In genomic region chr11:69218661-69219060, GRCm38 (mm10) we compare ENCODE assay signal across 36 mouse cellular contexts. TPM values are rescaled to one million over a fixed set of nuclear protein-coding genes. Genes with fewer than 3 reads are reported as not detected.
"Had no signal": no experiment of that assay in that cellular context is flagged by ENCODE, and none has a peak within 500 bp of the region (broad histone marks: within the 10 kb centered on the region; RNA-seq: fewer than 3 reads in every experiment).

No protein-coding gene starts in this region.

- DNase-seq: left cerebral cortex, postnatal 4 days; liver, embryonic 13.5 days; liver, postnatal 0 days; lung, adult 18-20 months; lung, adult 2 months; lung, embryonic 14.5 days; lung, postnatal 10 days; lung, postnatal 14 days; lung, postnatal 36 days; lung, postnatal 4 days; midbrain, embryonic 14.5 days had no signal

- H3K36me3 ChIP-seq: limb, embryonic 10.5 days; limb, embryonic 12.5 days; limb, embryonic 13.5 days; limb, embryonic 15.5 days; liver, embryonic 12.5 days; liver, embryonic 13.5 days; liver, embryonic 15.5 days; lung, embryonic 15.5 days; midbrain, embryonic 10.5 days; midbrain, embryonic 12.5 days; midbrain, embryonic 13.5 days; midbrain, embryonic 15.5 days; neural tube, embryonic 12.5 days had no signal

- ATAC-seq: liver, embryonic 12.5 days; liver, postnatal 0 days; lung, postnatal 0 days; midbrain, embryonic 13.5 days; midbrain, embryonic 15.5 days; midbrain, embryonic 16.5 days had no signal

- H3K4me2 ChIP-seq: limb, embryonic 12.5 days; limb, embryonic 13.5 days; limb, embryonic 15.5 days; liver, embryonic 12.5 days; liver, embryonic 13.5 days; liver, embryonic 15.5 days; lung, embryonic 14.5 days; lung, embryonic 15.5 days; midbrain, embryonic 11.5 days; midbrain, embryonic 12.5 days; midbrain, embryonic 13.5 days; midbrain, embryonic 15.5 days; neural tube, embryonic 12.5 days had no signal

- H3K27ac ChIP-seq: limb, embryonic 10.5 days; limb, embryonic 12.5 days; limb, embryonic 13.5 days; limb, embryonic 15.5 days; liver, embryonic 12.5 days; liver, embryonic 13.5 days; liver, embryonic 14.5 days; liver, embryonic 15.5 days; lung, embryonic 15.5 days; macrophage; midbrain, embryonic 10.5 days; midbrain, embryonic 12.5 days; midbrain, embryonic 13.5 days; midbrain, embryonic 15.5 days; neural tube, embryonic 12.5 days had no signal

- H3K4me3 ChIP-seq: limb, embryonic 10.5 days; limb, embryonic 12.5 days; limb, embryonic 13.5 days; limb, embryonic 15.5 days; liver, embryonic 12.5 days; liver, embryonic 13.5 days; liver, embryonic 15.5 days; lung, embryonic 15.5 days; megakaryocyte, embryonic 14.5 days; midbrain, embryonic 10.5 days; midbrain, embryonic 12.5 days; midbrain, embryonic 13.5 days; midbrain, embryonic 15.5 days; myocyte; neural tube, embryonic 12.5 days had no signal

- H3K4me1 ChIP-seq: limb, embryonic 12.5 days; limb, embryonic 13.5 days; limb, embryonic 15.5 days; liver, embryonic 12.5 days; liver, embryonic 13.5 days; liver, embryonic 15.5 days; lung, embryonic 15.5 days; megakaryocyte, embryonic 14.5 days; midbrain, embryonic 10.5 days; midbrain, embryonic 12.5 days; midbrain, embryonic 13.5 days; midbrain, embryonic 15.5 days; neural tube, embryonic 12.5 days had no signal

- H3K9ac ChIP-seq: limb, embryonic 12.5 days; limb, embryonic 15.5 days; liver, embryonic 12.5 days; liver, embryonic 13.5 days; liver, embryonic 14.5 days; liver, embryonic 15.5 days; liver, postnatal 0 days; lung, embryonic 14.5 days; lung, embryonic 15.5 days; midbrain, embryonic 12.5 days; midbrain, embryonic 13.5 days; midbrain, embryonic 15.5 days; neural tube, embryonic 12.5 days had no signal

- H3K9me3 ChIP-seq: limb, embryonic 10.5 days; limb, embryonic 12.5 days; limb, embryonic 13.5 days; limb, embryonic 15.5 days; liver, embryonic 12.5 days; liver, embryonic 13.5 days; liver, embryonic 15.5 days; lung, embryonic 15.5 days; megakaryocyte, embryonic 14.5 days; midbrain, embryonic 10.5 days; midbrain, embryonic 12.5 days; midbrain, embryonic 13.5 days; midbrain, embryonic 15.5 days; neural tube, embryonic 12.5 days had no signal

- H3K27me3 ChIP-seq: limb, embryonic 12.5 days; limb, embryonic 13.5 days; limb, embryonic 15.5 days; liver, embryonic 15.5 days; lung, embryonic 15.5 days; midbrain, embryonic 12.5 days; midbrain, embryonic 13.5 days; midbrain, embryonic 15.5 days; neural tube, embryonic 12.5 days had no signal

RNA-seq across cellular contexts. Expression of gene Gucy2e, which starts 18.2 kb away (rescaled TPM):
- total RNA-seq: liver, adult 2 months; megakaryocyte-erythroid progenitor cell, adult 5-6 weeks; monocyte, adult 5-6 weeks had no signal
- polyA plus RNA-seq: limb, embryonic 10.5 days; limb, embryonic 11.5 days; limb, embryonic 12.5 days; liver, adult 2 months; liver, embryonic 12.5 days; liver, embryonic 13.5 days; liver, embryonic 14.5 days; liver, embryonic 15.5 days; liver, embryonic 16.5 days; liver, postnatal 0 days; lung, adult 2 months; lung, embryonic 14.5 days; macrophage; myocyte; neural tube, embryonic 11.5 days had no signal

RNA-seq across cellular contexts. Expression of gene Alox8, which starts 21.0 kb away (rescaled TPM):
- total RNA-seq: liver, adult 2 months; megakaryocyte-erythroid progenitor cell, adult 5-6 weeks had no signal
- polyA plus RNA-seq: limb, embryonic 12.5 days; liver, adult 2 months; liver, embryonic 12.5 days; liver, embryonic 13.5 days; lung, adult 2 months; lung, embryonic 14.5 days; macrophage; midbrain, embryonic 11.5 days; myocyte; neural tube, embryonic 11.5 days had no signal
